Mouse (Mus musculus): Measurements from ENCODE around the gene Fam124a. TPM values are rescaled to one million over a fixed set of nuclear protein-coding genes. Genes with fewer than 3 reads are reported as not detected.

The Fam124a gene
- polyA plus RNA-seq, 1 experiment from 2014 or later: 4.0 TPM

- H3K27me3 ChIP-seq (replicated peaks; ENCODE audit: control insufficient read depth, insufficient read depth, low read length): no peaks in the 10 kb centered on the region
- no peak for DNase-seq (ENCODE audit: low spot score)
- no peak overlapping the region for H3K4me3 ChIP-seq (ENCODE audit: low read depth, low read length)
- ATAC-seq (replicated peaks; ENCODE audit: low FRiP score, low TSS enrichment, low read depth): no peak
- no peak overlapping the region for H3K27ac ChIP-seq (ENCODE audit: low read depth)
- no peaks in the 10 kb centered on the region for H3K36me3 ChIP-seq (ENCODE audit: control insufficient read depth, insufficient read depth, low read length)
- no peaks in the 10 kb centered on the region for H3K9me3 ChIP-seq (ENCODE audit: control insufficient read depth, low read length)
- H3K4me2 ChIP-seq (ENCODE audit: low read length): no peak overlapping the region
- H3K9ac ChIP-seq (ENCODE audit: low read length): no peak overlapping the region
- 74% methylated on average over 6 of the region's 6 CpGs for WGBS
- H3K4me1 ChIP-seq (replicated peaks; ENCODE audit: control insufficient read depth, insufficient read depth, low read length): no peaks in the 10 kb centered on the region
Observed at GRCm38 (mm10) chr14:62546296-62546695, 9.2 kb upstream of the Fam124a start.

- Histone ChIP-seq H3K4me1 (replicated peaks; ENCODE audit: control insufficient read depth, insufficient read depth, low read length) (no peaks in the 10 kb centered on the region), H3K9ac (ENCODE audit: low read length) (no peak overlapping the region), H3K27ac (ENCODE audit: low read depth) (no peak overlapping the region), H3K36me3 (ENCODE audit: control insufficient read depth, insufficient read depth, low read length) (no peaks in the 10 kb centered on the region), H3K4me2 (ENCODE audit: low read length) (no peak overlapping the region), H3K4me3 (ENCODE audit: low read depth, low read length) (no peak overlapping the region), H3K27me3 (replicated peaks; ENCODE audit: control insufficient read depth, insufficient read depth, low read length) (no peaks in the 10 kb centered on the region), H3K9me3 (ENCODE audit: control insufficient read depth, low read length) (no peaks in the 10 kb centered on the region)
- DNase-seq (ENCODE audit: low spot score) (no peak), ATAC-seq (replicated peaks; ENCODE audit: low FRiP score, low TSS enrichment, low read depth) (no peak)
- 38% methylated on average over 4 of the region's 4 CpGs for WGBS
Observed at GRCm38 (mm10) chr14:62546746-62547145, 8.8 kb upstream of the Fam124a start.

- no peaks in the 10 kb centered on the region; the same call in 1 of the 2 replicates for H3K27me3 ChIP-seq (replicated peaks; ENCODE audit: control insufficient read depth, insufficient read depth, low read length)
- peaks cover 3% of the 10 kb centered on the region; the same call in 1 of the 2 replicates for H3K4me1 ChIP-seq (replicated peaks; ENCODE audit: control insufficient read depth, insufficient read depth, low read length)
- ATAC-seq (replicated peaks; ENCODE audit: low FRiP score, low TSS enrichment, low read depth) (no peak), DNase-seq (ENCODE audit: low spot score) (no peak)
- no peak overlapping the region for H3K27ac ChIP-seq (ENCODE audit: low read depth)
- no peak overlapping the region for H3K4me2 ChIP-seq (ENCODE audit: low read length)
- no peak overlapping the region for H3K9ac ChIP-seq (ENCODE audit: low read length)
- 38% methylated on average over 4 of the region's 4 CpGs for WGBS
- no peaks in the 10 kb centered on the region for H3K9me3 ChIP-seq (ENCODE audit: control insufficient read depth, low read length)
- H3K36me3 ChIP-seq (ENCODE audit: control insufficient read depth, insufficient read depth, low read length): no peaks in the 10 kb centered on the region
- H3K4me3 ChIP-seq (ENCODE audit: low read depth, low read length): no peak overlapping the region
Observed at GRCm38 (mm10) chr14:62550121-62550520, 5.4 kb upstream of the Fam124a start.

GRCm38 (mm10) chr14:62552771-62553170 is 2.8 kb upstream of the Fam124a start:
- no peak for ATAC-seq (replicated peaks; ENCODE audit: low FRiP score, low TSS enrichment, low read depth)
- WGBS: 89% methylated on average over 4 of the region's 4 CpGs
- peaks cover 5% of the 10 kb centered on the region; the same call in 1 of the 2 replicates for H3K4me1 ChIP-seq (replicated peaks; ENCODE audit: control insufficient read depth, insufficient read depth, low read length)

GRCm38 (mm10) chr14:62553786-62554185 is 1.8 kb upstream of the Fam124a start:
- ATAC-seq (replicated peaks; ENCODE audit: low FRiP score, low TSS enrichment, low read depth): no peak
- Histone ChIP-seq H3K4me2 (ENCODE audit: low read length) (no peak overlapping the region), H3K4me1 (replicated peaks; ENCODE audit: control insufficient read depth, insufficient read depth, low read length) (peaks cover 5% of the 10 kb centered on the region; the same call in 1 of the 2 replicates), H3K9ac (ENCODE audit: low read length) (no peak overlapping the region), H3K27ac (ENCODE audit: low read depth) (no peak overlapping the region), H3K4me3 (ENCODE audit: low read depth, low read length) (no peak overlapping the region), H3K36me3 (ENCODE audit: control insufficient read depth, insufficient read depth, low read length) (no peaks in the 10 kb centered on the region), H3K9me3 (ENCODE audit: control insufficient read depth, low read length) (no peaks in the 10 kb centered on the region), H3K27me3 (replicated peaks; ENCODE audit: control insufficient read depth, insufficient read depth, low read length) (peaks cover 6% of the 10 kb centered on the region)
- no peak for DNase-seq (ENCODE audit: low spot score)
- 82% methylated on average over 5 of the region's 5 CpGs for WGBS

More at GRCm38 (mm10) chr14:62552771-62553170, 2.8 kb upstream of the Fam124a start:
- no peak for DNase-seq (ENCODE audit: low spot score)
- Histone ChIP-seq H3K9ac (ENCODE audit: low read length) (no peak overlapping the region), H3K27ac (ENCODE audit: low read depth) (no peak overlapping the region), H3K4me3 (ENCODE audit: low read depth, low read length) (no peak overlapping the region), H3K27me3 (replicated peaks; ENCODE audit: control insufficient read depth, insufficient read depth, low read length) (peaks cover 6% of the 10 kb centered on the region), H3K9me3 (ENCODE audit: control insufficient read depth, low read length) (no peaks in the 10 kb centered on the region), H3K4me2 (ENCODE audit: low read length) (no peak overlapping the region), H3K36me3 (ENCODE audit: control insufficient read depth, insufficient read depth, low read length) (no peaks in the 10 kb centered on the region)

- Histone ChIP-seq H3K27ac (ENCODE audit: low read depth) (no peak overlapping the region), H3K4me1 (replicated peaks; ENCODE audit: control insufficient read depth, insufficient read depth, low read length) (peaks cover 5% of the 10 kb centered on the region; the same call in 1 of the 2 replicates), H3K9ac (ENCODE audit: low read length) (peak overlapping the region; percentile 55), H3K9me3 (ENCODE audit: control insufficient read depth, low read length) (no peaks in the 10 kb centered on the region), H3K36me3 (ENCODE audit: control insufficient read depth, insufficient read depth, low read length) (no peaks in the 10 kb centered on the region), H3K4me2 (ENCODE audit: low read length) (peak overlapping the region; percentile 93), H3K4me3 (ENCODE audit: low read depth, low read length) (peak overlapping the region; percentile 62), H3K27me3 (replicated peaks; ENCODE audit: control insufficient read depth, insufficient read depth, low read length) (peaks cover 6% of the 10 kb centered on the region)
- peak; percentile 68; the same call in 1 of the 2 replicates for ATAC-seq (replicated peaks; ENCODE audit: low FRiP score, low TSS enrichment, low read depth)
- DNase-seq (ENCODE audit: low spot score): no peak
- 12% methylated on average over 38 of the region's 38 CpGs for WGBS
Observed at GRCm38 (mm10) chr14:62555840-62556810, 588 bp downstream of the Fam124a start.

GRCm38 (mm10) chr14:62557111-62557510 is 1.6 kb downstream of the Fam124a start:
- Histone ChIP-seq H3K4me2 (ENCODE audit: low read length) (no peak overlapping the region), H3K36me3 (ENCODE audit: control insufficient read depth, insufficient read depth, low read length) (no peaks in the 10 kb centered on the region)
- 82% methylated on average over 3 of the region's 3 CpGs for WGBS

GRCm38 (mm10) chr14:62561875-62562748 is 6.6 kb downstream of the Fam124a start:
- ATAC-seq (replicated peaks; ENCODE audit: low FRiP score, low TSS enrichment, low read depth): no peak
- no peaks in the 10 kb centered on the region for H3K27me3 ChIP-seq (replicated peaks; ENCODE audit: control insufficient read depth, insufficient read depth, low read length)
- no peaks in the 10 kb centered on the region for H3K4me1 ChIP-seq (replicated peaks; ENCODE audit: control insufficient read depth, insufficient read depth, low read length)
- no peak overlapping the region for H3K9ac ChIP-seq (ENCODE audit: low read length)
- H3K27ac ChIP-seq (ENCODE audit: low read depth): no peak overlapping the region
- H3K36me3 ChIP-seq (ENCODE audit: control insufficient read depth, insufficient read depth, low read length): no peaks in the 10 kb centered on the region
- no peak overlapping the region for H3K4me2 ChIP-seq (ENCODE audit: low read length)
- no peak for DNase-seq (ENCODE audit: low spot score)
- no peak overlapping the region for H3K4me3 ChIP-seq (ENCODE audit: low read depth, low read length)
- no peaks in the 10 kb centered on the region for H3K9me3 ChIP-seq (ENCODE audit: control insufficient read depth, low read length)
- WGBS: 52% methylated on average over 17 of the region's 17 CpGs

More at GRCm38 (mm10) chr14:62557111-62557510, 1.6 kb downstream of the Fam124a start:
- H3K4me3 ChIP-seq (ENCODE audit: low read depth, low read length): no peak overlapping the region
- ATAC-seq (replicated peaks; ENCODE audit: low FRiP score, low TSS enrichment, low read depth) (no peak), DNase-seq (ENCODE audit: low spot score) (no peak)
- H3K9me3 ChIP-seq (ENCODE audit: control insufficient read depth, low read length): no peaks in the 10 kb centered on the region
- no peak overlapping the region for H3K9ac ChIP-seq (ENCODE audit: low read length)
- peaks cover 6% of the 10 kb centered on the region for H3K27me3 ChIP-seq (replicated peaks; ENCODE audit: control insufficient read depth, insufficient read depth, low read length)
- no peak overlapping the region for H3K27ac ChIP-seq (ENCODE audit: low read depth)
- peaks cover 5% of the 10 kb centered on the region; the same call in 1 of the 2 replicates for H3K4me1 ChIP-seq (replicated peaks; ENCODE audit: control insufficient read depth, insufficient read depth, low read length)

All from intestine, embryonic 14.5 days (tissue).